Mouse (Mus musculus) lung, postnatal 0 days (tissue): ENCODE data around the gene Scfd2. TPM values are rescaled to one million over a fixed set of nuclear protein-coding genes. Genes with fewer than 3 reads are reported as not detected.

Source experiments
- ATAC-seq: fragments of 200-750 bp; cut with Nextera tagmentation; 2 replicates; pipeline ENCODE4 v1.8.0; 2017; ENCODE audit warnings: moderate library complexity
- DNase-seq: peaks from one replicate; pipeline ENCODE4 v3.0.0-alpha.2; 2016; ENCODE audit warnings: low spot score
- H3K27ac ChIP-seq: fragments of 300-500 bp; sonication (generic); 2 replicates; pipeline ENCODE4 v1.5.1; 2014; ENCODE audit warnings: antibody characterized with exemption, mild to moderate bottlenecking, low read length, mixed read lengths
- H3K27me3 ChIP-seq: fragments of 300-500 bp; sonication (generic); replicated peaks from 2 replicates; pipeline ENCODE4 v1.6.1; 2014; ENCODE audit warnings: low read length, mixed read lengths; ENCODE audit not compliant: insufficient read depth
- H3K36me3 ChIP-seq: fragments of 300-500 bp; sonication (generic); 2 replicates; pipeline ENCODE4 v1.6.1; 2014; ENCODE audit warnings: low read length, mixed read lengths; ENCODE audit not compliant: insufficient read depth
- H3K4me1 ChIP-seq: fragments of 300-500 bp; sonication (generic); 2 replicates; pipeline ENCODE4 v1.6.1; 2014; ENCODE audit warnings: antibody characterized with exemption, low read depth, low read length, mixed read lengths; ENCODE audit not compliant: insufficient read depth
- H3K4me2 ChIP-seq: fragments of 300-500 bp; sonication (generic); replicated peaks from 2 replicates; pipeline ENCODE4 v1.6.1; 2014; ENCODE audit warnings: low read depth, mild to moderate bottlenecking, low read length, moderate library complexity, mixed read lengths
- H3K4me3 ChIP-seq: fragments of 300-500 bp; sonication (generic); 2 replicates; pipeline ENCODE4 v1.5.1; 2014; ENCODE audit warnings: low read depth, low read length
- H3K9ac ChIP-seq: fragments of 300-500 bp; sonication (generic); replicated peaks from 2 replicates; pipeline ENCODE4 v1.6.1; 2014; ENCODE audit warnings: low read depth, mild to moderate bottlenecking
- H3K9me3 ChIP-seq: fragments of 300-500 bp; sonication (generic); 2 replicates; pipeline ENCODE4 v1.6.1; 2016; ENCODE audit warnings: low read length, mixed read lengths
- CTCF ChIP-seq: IDR thresholded peaks from 2 replicates; pipeline ENCODE4 v1.5.1; 2016; ENCODE audit warnings: antibody characterized with exemption, mild to moderate bottlenecking
- EP300 ChIP-seq: IDR thresholded peaks from 2 replicates; pipeline ENCODE4 v1.6.1; 2016; ENCODE audit warnings: antibody characterized with exemption, mild to moderate bottlenecking, control low read depth
- WGBS: fragments of 180-500 bp; shearing (Covaris S2); extraction: QIAGEN DNeasy Blood & Tissue Kit; methylation state at CpG from one replicate; pipeline ENCODE4 v1.1.7; 2014; 5-methylcytosine and 5-hydroxymethylcytosine counted together
- polyA plus RNA-seq: library from polyadenylated mRNA; unstranded; fragments of >200 nt; fragmentation: Nextera tagmentation; extraction: Ambion mirVana; gene quantifications from 2 replicates; pipeline ENCODE4 v1.2.1, GENCODE M21; 2015

Gene Scfd2
- polyA plus RNA-seq, 1 experiment from 2014 or later = 11.4 TPM

DNA sequence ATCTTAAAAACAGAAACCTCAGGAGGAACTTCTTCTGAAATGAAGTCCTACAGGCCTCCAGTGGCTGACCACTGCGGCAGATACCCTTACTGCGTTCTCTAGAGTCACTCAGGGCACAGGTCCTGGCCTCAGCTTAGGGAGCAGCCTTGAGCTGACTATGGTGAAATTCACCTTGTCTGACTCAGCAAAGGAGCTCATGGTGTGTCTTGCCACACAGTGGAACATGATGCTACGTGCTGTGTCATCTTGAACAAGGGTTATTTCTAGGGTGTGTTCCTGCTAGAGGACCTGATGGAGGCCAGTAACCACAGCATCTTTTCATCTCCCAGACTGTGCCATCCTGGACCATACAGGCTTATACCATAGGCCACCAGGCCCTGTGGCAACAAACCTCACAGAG is 60.7 kb downstream of the Scfd2 start:
- H3K9ac ChIP-seq = no peak overlapping the region
- H3K27ac ChIP-seq = no peak overlapping the region
- ATAC-seq (no peak), DNase-seq (no peak)
- no peaks in the 10 kb centered on the region for H3K9me3 ChIP-seq
- no peak overlapping the region for H3K4me3 ChIP-seq
- H3K36me3 ChIP-seq = no peaks in the 10 kb centered on the region
- no peaks in the 10 kb centered on the region for H3K4me1 ChIP-seq
- WGBS = 94% methylated on average over 3 of the region's 3 CpGs
- H3K4me2 ChIP-seq = no peak overlapping the region
- TF ChIP-seq EP300 = no peak
- no peak for TF ChIP-seq CTCF
- no peaks in the 10 kb centered on the region for H3K27me3 ChIP-seq

DNA sequence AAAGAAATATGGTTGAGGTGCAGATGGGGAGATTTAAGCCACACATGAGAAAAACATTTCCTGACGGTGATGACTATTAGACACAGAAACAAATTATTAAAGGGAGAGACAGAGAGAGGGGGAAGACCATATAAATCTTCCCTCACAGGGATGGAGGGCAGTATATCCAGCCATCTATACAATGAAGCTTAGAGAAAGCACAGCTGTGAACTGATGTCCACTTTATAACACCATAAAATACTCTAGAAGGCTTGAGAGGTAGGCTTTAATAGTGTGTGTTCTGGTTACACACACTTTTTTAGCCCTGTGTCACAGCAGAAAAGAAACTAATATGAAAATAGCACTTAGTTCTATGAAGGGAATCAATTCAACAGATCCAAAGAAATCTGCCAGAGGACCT is 61.9 kb downstream of the Scfd2 start:
- 74% methylated on average over 1 of the region's 1 CpGs for WGBS
- H3K27ac ChIP-seq = no peak overlapping the region

DNA sequence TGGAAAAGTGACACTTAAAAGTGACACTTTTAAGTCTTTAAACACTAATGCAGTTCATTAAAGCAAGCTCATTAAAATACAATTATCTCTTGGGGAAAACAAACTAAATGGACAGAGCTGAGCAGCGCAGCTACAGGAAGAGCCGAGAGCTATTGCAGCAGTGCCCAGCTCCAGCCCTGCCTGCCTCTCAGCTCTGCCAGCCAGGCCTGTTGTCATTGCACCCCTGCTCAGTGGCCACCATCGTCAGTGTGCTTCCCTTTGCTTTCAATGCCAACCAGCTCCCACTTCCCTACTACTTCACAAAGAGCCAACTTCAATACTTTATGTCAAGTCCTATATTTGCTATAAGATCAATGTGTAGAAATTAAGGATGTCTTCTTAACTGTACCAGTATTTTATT is 63.8 kb downstream of the Scfd2 start:
- Histone ChIP-seq H3K9me3 (no peaks in the 10 kb centered on the region), H3K4me1 (no peaks in the 10 kb centered on the region), H3K36me3 (no peaks in the 10 kb centered on the region), H3K27ac (no peak overlapping the region), H3K27me3 (no peaks in the 10 kb centered on the region), H3K4me2 (no peak overlapping the region), H3K4me3 (no peak overlapping the region), H3K9ac (no peak overlapping the region)
- 60% methylated on average over 3 of the region's 3 CpGs for WGBS
- DNase-seq (no peak), ATAC-seq (no peak)
- TF ChIP-seq CTCF (no peak), EP300 (no peak)

More for the DNA sequence above, 61.9 kb downstream of the Scfd2 start:
- Histone ChIP-seq H3K4me2 (no peak overlapping the region), H3K27me3 (no peaks in the 10 kb centered on the region), H3K9me3 (no peaks in the 10 kb centered on the region), H3K9ac (no peak overlapping the region), H3K36me3 (no peaks in the 10 kb centered on the region), H3K4me1 (no peaks in the 10 kb centered on the region), H3K4me3 (no peak overlapping the region)
- DNase-seq (no peak), ATAC-seq (no peak)
- TF ChIP-seq EP300 (no peak), CTCF (no peak)

DNA sequence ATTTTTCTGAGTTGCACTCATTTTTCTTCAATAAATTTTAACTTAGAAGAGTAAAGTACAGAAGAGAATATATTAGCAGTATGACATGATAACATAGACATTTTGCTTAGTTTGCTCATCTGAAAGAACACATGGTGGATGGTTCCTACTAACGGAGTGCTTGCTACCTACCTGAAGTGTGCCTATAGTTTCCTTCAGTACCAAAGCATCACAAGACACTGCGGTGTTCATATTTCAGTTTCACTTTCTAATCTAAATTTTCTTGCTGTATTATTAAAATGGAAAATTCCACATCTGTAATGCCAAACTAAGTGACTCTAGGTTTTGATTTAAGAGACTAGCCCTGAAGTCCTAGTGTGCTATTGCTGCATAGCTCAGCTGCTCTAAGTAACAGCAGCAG is 74.8 kb downstream of the Scfd2 start:
- H3K4me1 ChIP-seq = no peaks in the 10 kb centered on the region
- no peak overlapping the region for H3K4me3 ChIP-seq
- DNase-seq (no peak), ATAC-seq (no peak)
- H3K4me2 ChIP-seq = no peak overlapping the region
- H3K9me3 ChIP-seq = no peaks in the 10 kb centered on the region
- 75% methylated on average over 2 of the region's 2 CpGs for WGBS
- no peaks in the 10 kb centered on the region for H3K27me3 ChIP-seq
- TF ChIP-seq EP300 (no peak), CTCF (no peak)
- H3K36me3 ChIP-seq = no peaks in the 10 kb centered on the region
- no peak overlapping the region for H3K9ac ChIP-seq
- no peak overlapping the region for H3K27ac ChIP-seq

GRCm38 (mm10) chr5:74455510-74456269 is 75.9 kb downstream of the Scfd2 start:
- Histone ChIP-seq H3K4me1 (no peaks in the 10 kb centered on the region), H3K4me3 (no peak overlapping the region), H3K4me2 (no peak overlapping the region), H3K9me3 (no peaks in the 10 kb centered on the region), H3K27me3 (no peaks in the 10 kb centered on the region), H3K9ac (no peak overlapping the region), H3K27ac (no peak overlapping the region), H3K36me3 (no peaks in the 10 kb centered on the region)
- WGBS = 79% methylated on average over 6 of the region's 6 CpGs
- ATAC-seq = no peak
- no peak for DNase-seq
- TF ChIP-seq EP300 = no peak
- peak; percentile 53 for TF ChIP-seq CTCF

GRCm38 (mm10) chr5:74455094-74455493 is 76.5 kb downstream of the Scfd2 start:
- Histone ChIP-seq H3K27ac (no peak overlapping the region), H3K9ac (no peak overlapping the region), H3K4me3 (no peak overlapping the region), H3K4me2 (no peak overlapping the region), H3K27me3 (no peaks in the 10 kb centered on the region), H3K9me3 (no peaks in the 10 kb centered on the region), H3K4me1 (no peaks in the 10 kb centered on the region), H3K36me3 (no peaks in the 10 kb centered on the region)
- DNase-seq (no peak), ATAC-seq (no peak)
- TF ChIP-seq CTCF = no peak
- no peak for TF ChIP-seq EP300
- WGBS = 81% methylated on average over 9 of the region's 9 CpGs
